Mouse (Mus musculus) erythroblast, adult 5-6 weeks (primary cell): ENCODE results near the gene Mcf2l. TPM values are rescaled to one million over a fixed set of nuclear protein-coding genes. Genes with fewer than 3 reads are reported as not detected.

ENCODE experiments used
- ATAC-seq: replicated peaks from 2 replicates; pipeline ENCODE4 v1.8.0; 2016; ENCODE audit warnings: moderate number of reproducible peaks, mild to moderate bottlenecking, moderate TSS enrichment, inconsistent platforms; ENCODE audit not compliant: poor library complexity, low FRiP score, severe bottlenecking
- total RNA-seq, 2 experiments: library from RNA; stranded (forward) in 1 of 2; stranded (reverse) in 1 of 2; fragments of 150-400 nt in 1 of 2; fragments of 200-764, 138-1000 nt in 1 of 2; gene quantifications; 2 replicates each; pipeline versions ENCODE4 v1.2.3 to v1.2.4; 2015 to 2017; ENCODE audit warnings: low replicate concordance in 2 of 2

The Mcf2l gene
- total RNA-seq, 2 experiments from 2014 or later = 2.0 to 3.1 TPM

DNA sequence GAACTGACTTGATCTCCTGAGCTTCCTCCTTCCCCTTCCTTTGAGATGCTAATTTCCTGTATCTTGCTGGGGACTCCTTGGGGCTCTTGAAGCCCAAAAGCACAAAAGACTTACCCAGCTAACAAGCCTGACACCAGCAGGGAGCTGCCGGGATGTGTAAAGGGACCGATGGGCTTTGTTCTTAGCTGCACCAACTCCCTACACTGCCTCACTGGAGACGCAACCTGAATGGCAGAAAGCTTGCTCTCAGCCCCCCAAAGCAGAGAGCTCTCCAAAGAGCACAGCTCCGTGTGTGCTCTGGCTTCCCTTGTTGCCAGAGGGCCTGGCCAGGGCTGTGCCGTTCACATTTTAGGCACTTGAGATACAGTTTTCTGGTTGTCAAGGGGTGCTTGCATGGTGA lies 2.1 kb upstream of the Mcf2l start:
- ATAC-seq = no peak

DNA sequence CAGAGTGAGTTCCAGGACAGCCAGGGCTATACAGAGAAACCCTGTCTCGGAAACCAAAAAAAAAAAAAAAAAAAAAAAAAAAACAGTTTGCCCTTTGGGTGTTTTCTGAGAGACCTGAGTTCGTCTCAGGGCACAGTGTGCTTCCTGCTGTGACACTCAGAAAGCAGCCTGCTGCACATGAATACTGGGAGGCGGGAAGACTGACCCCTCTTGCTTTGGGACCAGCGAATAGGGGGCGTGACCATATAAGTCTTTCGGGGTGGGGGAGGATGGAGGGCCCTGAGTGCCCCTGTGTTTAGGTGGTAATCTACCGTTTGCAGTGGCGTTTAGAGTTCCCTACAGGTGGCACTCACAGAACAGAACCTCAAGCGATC lies 636 bp upstream of the Mcf2l start:
- ATAC-seq = no peak

DNA sequence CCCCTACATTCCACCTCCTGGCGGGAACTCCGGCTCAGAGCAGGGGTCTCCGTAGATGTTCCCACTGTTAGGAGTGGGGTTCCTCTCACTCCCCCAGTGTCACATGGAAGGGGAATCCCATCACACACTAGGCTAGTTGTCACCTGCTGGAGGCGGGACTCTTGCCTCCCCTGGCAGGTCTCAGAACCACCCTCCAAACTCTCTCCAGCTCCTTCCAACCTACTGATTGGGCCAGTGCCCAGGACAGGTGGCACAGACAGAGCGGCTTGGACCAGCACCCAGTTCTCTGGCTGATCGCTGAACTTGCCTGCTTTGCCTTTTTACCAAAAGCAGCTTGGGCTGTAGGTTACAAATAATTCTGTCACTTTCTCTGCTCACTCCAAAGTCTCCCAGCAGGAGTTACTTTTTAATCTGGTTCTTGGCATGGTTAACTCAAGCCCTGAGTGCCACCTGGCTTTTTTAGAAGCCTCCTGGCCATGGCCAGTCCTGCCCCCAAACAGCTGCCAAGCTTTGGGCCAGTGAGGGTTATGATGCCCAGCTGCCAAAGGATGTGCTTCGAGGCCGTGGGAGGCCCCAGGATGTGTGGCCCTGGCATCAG lies 687 bp downstream of the Mcf2l start:
- no peak for ATAC-seq

GRCm38 (mm10) chr8:12874971-12875370 lies 1.4 kb downstream of the Mcf2l start:
- no peak for ATAC-seq

DNA sequence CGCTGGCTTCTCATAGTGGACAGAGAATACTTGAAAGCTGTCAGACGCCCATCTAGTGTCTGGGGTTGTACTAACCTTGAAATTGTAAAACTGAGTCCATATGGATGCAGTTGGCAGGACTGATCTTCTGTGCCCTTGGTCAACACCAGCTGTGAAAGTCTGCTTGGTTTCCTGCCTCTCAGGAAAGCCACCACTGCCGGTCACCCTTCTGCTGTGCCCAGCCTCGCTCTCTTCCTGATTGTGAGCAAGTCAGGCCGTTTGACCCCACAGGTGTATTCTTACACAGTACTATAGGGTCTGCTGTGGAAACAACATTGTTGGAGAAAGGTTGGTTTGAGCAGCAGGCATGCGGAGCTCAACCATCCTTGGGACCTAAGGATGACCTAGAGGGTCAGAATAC lies 3.5 kb downstream of the Mcf2l start:
- ATAC-seq = no peak

- no peak for ATAC-seq
Observed at GRCm38 (mm10) chr8:12880163-12880562, 6.6 kb downstream of the Mcf2l start.

DNA sequence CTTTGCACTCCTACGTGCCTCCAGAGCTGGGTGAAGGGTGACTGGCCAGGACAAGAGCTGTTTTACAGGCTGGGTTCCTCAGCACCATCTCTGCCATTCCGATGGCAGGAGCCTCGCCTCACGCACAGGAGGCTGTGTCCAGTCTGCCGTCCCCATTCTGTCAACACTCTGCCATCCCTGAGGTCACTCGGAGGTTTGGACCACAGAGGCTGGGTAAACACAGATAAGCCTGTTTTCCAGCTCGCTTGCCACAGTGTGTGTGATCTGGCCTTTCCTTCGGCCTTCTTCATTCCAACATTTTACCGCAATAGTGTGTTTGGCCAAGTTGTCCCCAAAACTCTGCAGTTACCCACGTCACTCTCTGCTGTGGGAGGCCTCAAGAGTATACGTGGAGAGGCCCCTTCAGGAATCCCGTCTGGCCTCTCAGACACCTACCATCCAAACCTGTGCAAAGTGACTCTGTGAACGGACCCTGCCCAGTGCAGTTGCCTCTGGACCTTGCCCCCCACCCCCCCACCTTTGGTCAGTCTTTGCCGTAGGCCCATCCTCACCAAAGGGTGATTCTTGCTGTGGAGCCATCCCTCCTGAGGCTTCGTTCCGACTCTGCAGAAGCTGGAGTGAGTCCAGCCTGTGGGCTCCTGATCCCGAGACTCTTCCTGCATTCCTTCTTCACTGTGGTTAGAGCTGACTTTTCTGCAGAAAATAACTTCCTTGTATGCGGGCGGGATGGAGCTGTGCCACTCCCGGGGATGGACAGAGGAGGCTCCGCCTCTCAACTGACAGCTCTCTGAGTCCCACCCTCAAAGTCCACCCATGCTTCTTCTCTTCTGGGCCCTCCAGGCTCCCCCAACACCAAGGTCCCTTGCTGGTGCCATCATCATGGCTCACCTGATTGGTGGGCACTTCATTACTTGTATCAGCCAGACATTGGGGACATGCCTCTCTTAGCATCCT lies 9.7 kb downstream of the Mcf2l start:
- ATAC-seq = no peak

DNA sequence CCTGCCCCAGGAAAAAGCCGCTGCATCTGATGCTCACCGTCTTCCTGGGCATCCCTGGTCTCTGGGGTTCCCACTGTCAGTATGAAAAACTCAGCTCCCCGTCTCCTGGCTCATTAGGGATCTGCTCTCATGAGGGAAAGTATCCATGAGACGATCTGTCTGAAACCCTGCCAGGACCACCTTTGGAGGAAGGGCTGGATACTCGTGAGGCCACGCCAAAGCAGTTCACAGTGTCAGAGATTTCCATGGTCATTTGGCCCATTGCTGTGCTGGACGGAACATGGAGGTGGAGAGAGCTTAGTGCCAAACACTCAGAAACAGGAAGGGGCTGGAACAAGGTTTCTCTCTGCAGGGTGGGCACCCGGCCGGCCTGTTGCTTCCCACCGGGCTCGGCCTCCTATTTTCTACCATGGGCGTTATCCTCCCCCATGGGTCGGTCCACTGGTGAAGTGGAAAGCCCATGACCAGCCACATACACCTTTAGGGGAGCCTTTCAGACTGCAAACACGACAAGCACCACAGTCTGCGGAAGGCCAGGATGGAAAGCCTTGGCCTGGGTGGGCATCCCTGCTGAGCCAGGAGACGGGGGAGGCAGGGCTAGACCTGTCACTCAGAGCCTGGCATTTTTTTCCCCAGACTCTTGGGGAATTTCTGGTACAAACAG lies 14.3 kb downstream of the Mcf2l start:
- ATAC-seq = no peak

GRCm38 (mm10) chr8:12889046-12889598 lies 15.5 kb downstream of the Mcf2l start:
- no peak for ATAC-seq

DNA sequence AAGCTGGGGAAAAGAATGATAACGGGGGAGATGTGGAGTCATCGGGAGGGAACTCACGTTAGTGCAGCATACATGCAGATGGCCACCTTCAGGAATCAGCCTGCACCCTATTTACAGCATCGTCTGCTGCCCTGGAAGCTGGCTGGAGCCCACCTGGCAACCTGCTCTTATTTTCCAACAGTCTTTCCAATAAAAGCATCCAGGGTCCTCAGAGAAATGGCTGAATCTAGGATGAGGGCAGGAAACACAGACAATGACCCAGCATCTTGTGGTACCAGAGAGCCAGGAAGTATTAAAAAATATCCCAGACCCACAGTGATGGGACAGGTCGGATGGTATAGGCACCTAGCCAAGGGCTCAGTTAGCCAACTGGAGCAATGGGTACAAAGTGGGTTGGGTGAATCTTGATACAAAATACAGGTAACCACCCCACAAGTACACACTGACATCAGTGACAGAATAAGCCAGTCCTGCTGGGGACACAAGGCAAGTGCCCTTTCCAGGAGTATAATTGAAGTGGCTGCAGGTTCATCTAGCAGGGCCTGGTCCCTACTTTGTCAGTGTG lies 19.4 kb downstream of the Mcf2l start:
- no peak for ATAC-seq

- ATAC-seq = no peak
Observed at GRCm38 (mm10) chr8:12893797-12894578, 20.4 kb downstream of the Mcf2l start.

- no peak for ATAC-seq
Observed at GRCm38 (mm10) chr8:12894783-12895534, 21.4 kb downstream of the Mcf2l start.

GRCm38 (mm10) chr8:12895535-12896150 lies 22.0 kb downstream of the Mcf2l start:
- ATAC-seq = no peak

GRCm38 (mm10) chr8:12896494-12897373 lies 23.1 kb downstream of the Mcf2l start:
- ATAC-seq = peak; percentile 19; the same call in 1 of the 2 replicates

GRCm38 (mm10) chr8:12897815-12898214 lies 24.2 kb downstream of the Mcf2l start:
- ATAC-seq = no peak

- no peak for ATAC-seq
Observed at GRCm38 (mm10) chr8:12903790-12904415, 30.3 kb downstream of the Mcf2l start.

DNA sequence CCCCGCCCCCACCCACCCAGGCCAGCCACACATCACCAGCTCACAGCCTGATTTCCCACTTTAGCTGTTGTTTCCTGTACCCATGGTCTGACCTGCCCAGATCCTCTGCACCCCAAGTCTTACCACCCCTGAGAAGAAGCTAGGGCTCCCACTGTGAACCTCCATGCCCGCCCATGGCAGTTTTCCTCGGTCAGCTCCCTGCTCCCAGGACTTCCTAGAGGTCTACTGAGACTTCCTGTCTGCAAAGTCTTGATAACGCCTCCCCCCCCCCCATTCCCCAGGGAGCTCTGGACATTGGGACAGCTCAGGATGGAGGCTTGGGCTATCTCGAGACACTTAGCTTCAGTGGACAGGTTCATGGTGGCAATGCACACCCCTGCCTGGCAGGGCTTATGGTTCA lies 31.5 kb downstream of the Mcf2l start:
- no peak for ATAC-seq
